Mouse (Mus musculus): Measurements from ENCODE around the gene Ttc8. TPM values are rescaled to one million over a fixed set of nuclear protein-coding genes. Genes with fewer than 3 reads are reported as not detected.
A peak's percentile ranks its signal among the peaks of the same experiment; 100 is the strongest.

The Ttc8 gene
- total and polyA plus RNA-seq, 3 experiments, result 4.5 to 6.8 (median 4.9) TPM

GRCm38 (mm10) chr12:98900341-98900880 is 20.0 kb upstream of the Ttc8 start:
- H3K36me3 ChIP-seq (replicated peaks in 1 of 2; ENCODE audit: control insufficient read depth in 1 of 2, insufficient read depth in 1 of 2, low read length in 1 of 2), result no peaks in the 10 kb centered on the region
- no peak for DNase-seq (ENCODE audit: extremely low read depth)
- dilution Hi-C loops (cut with MboI; ENCODE audit: extremely low pct_ligation_motif_present, extremely low pct_unique_long_range_greater_than_20kb, low sequenced_read_pairs), result no loop called here
- no peaks in the 10 kb centered on the region; the same call in 1 of the 2 replicates for H3K79me2 ChIP-seq (replicated peaks; ENCODE audit: control insufficient read depth, extremely low read depth, insufficient read depth, poor library complexity, severe bottlenecking)
- H3K4me3 ChIP-seq (replicated peaks in 1 of 3; ENCODE audit: low read depth in 2 of 3, low read length in 2 of 3, poor library complexity in 1 of 3), result peak overlapping the region; percentile 41 to 99 (median 71)
- no peaks in the 10 kb centered on the region for H3K4me1 ChIP-seq (ENCODE audit: control insufficient read depth in 1 of 2, insufficient read depth in 2 of 2)
- H3K9me3 ChIP-seq (replicated peaks; ENCODE audit: low read length), result no peaks in the 10 kb centered on the region
- in situ Hi-C loops (cut with MboI; ENCODE audit: low pct_ligation_motif_present, low pct_unique_long_range_greater_than_20kb, low sequenced_read_pairs), result no loop called here
- no peak overlapping the region for H3K27ac ChIP-seq (ENCODE audit: insufficient read depth, low read depth)
- peaks cover 11% of the 10 kb centered on the region for H3K27me3 ChIP-seq (replicated peaks)
- peak overlapping the region; percentile 87 for H3K4me2 ChIP-seq (ENCODE audit: insufficient read depth, low read depth, poor library complexity, severe bottlenecking)
- H3K9ac ChIP-seq (ENCODE audit: insufficient read depth, low read depth), result peak overlapping the region; percentile 72
- no peak for TF ChIP-seq MXI1 (IDR thresholded peaks at IDR 0.05; ENCODE audit: low read depth, low read length)
- no peak for TF ChIP-seq SIN3A (IDR thresholded peaks at IDR 0.05; ENCODE audit: low read length)
- TF ChIP-seq ELF1 (IDR thresholded peaks at IDR 0.05; ENCODE audit: low read depth, low read length), result no peak
- TF ChIP-seq JUN (IDR thresholded peaks at IDR 0.05; ENCODE audit: insufficient read depth, low read depth, low read length), result no peak
- TF ChIP-seq ZMIZ1 (IDR thresholded peaks at IDR 0.05; ENCODE audit: low read depth, low read length), result no peak
- TF ChIP-seq ZNF384 (IDR thresholded peaks at IDR 0.05; ENCODE audit: low read depth, low read length), result no peak

- H3K4me1 ChIP-seq (ENCODE audit: control insufficient read depth in 1 of 2, insufficient read depth in 2 of 2), result no peaks in the 10 kb centered on the region
- H3K79me2 ChIP-seq (replicated peaks; ENCODE audit: control insufficient read depth, extremely low read depth, insufficient read depth, poor library complexity, severe bottlenecking), result no peaks in the 10 kb centered on the region; the same call in 1 of the 2 replicates
- in situ Hi-C loops (cut with MboI; ENCODE audit: low pct_ligation_motif_present, low pct_unique_long_range_greater_than_20kb, low sequenced_read_pairs) (no loop called here), dilution Hi-C loops (cut with MboI; ENCODE audit: extremely low pct_ligation_motif_present, extremely low pct_unique_long_range_greater_than_20kb, low sequenced_read_pairs) (no loop called here)
- H3K27me3 ChIP-seq (replicated peaks), result peaks cover 11% of the 10 kb centered on the region
- peak; percentile 67 for DNase-seq (ENCODE audit: extremely low read depth)
- peak within 1 kb of the TSS; percentile 87 for H3K4me2 ChIP-seq (ENCODE audit: insufficient read depth, low read depth, poor library complexity, severe bottlenecking)
- TF ChIP-seq CTCF (conservative IDR thresholded peaks at IDR 0.05 in 1 of 2, IDR thresholded peaks at IDR 0.05 in 1 of 2; ENCODE audit: low read depth in 2 of 2, low read length in 2 of 2), result peak in 1 of 2 experiments; percentile 22; a peak in 2 of 4 replicates
- TF ChIP-seq HCFC1 (IDR thresholded peaks at IDR 0.05; ENCODE audit: low read depth, low read length), result no peak
- no peak for TF ChIP-seq SMC3 (IDR thresholded peaks at IDR 0.05; ENCODE audit: low read depth, low read length)
- no peak for TF ChIP-seq RAD21 (IDR thresholded peaks at IDR 0.05; ENCODE audit: low read depth, low read length)
- no peak for TF ChIP-seq RCOR1 (conservative IDR thresholded peaks at IDR 0.05; ENCODE audit: low read depth, low read length)
- TF ChIP-seq E2F4 (IDR thresholded peaks at IDR 0.05; ENCODE audit: insufficient replicate concordance, low read depth, low read length), result no peak
- peak; percentile 83; the same call in 1 of the 2 replicates for TF ChIP-seq UBTF (IDR thresholded peaks at IDR 0.05; ENCODE audit: low read depth, low read length)
- TF ChIP-seq MYC (IDR thresholded peaks at IDR 0.05; ENCODE audit: low read depth, low read length), result no peak
- TF ChIP-seq MAFK (IDR thresholded peaks at IDR 0.05; ENCODE audit: insufficient replicate concordance, low read length), result no peak
- no peak for TF ChIP-seq USF1 (IDR thresholded peaks at IDR 0.05; ENCODE audit: low read depth, low read length)
- TF ChIP-seq MAZ (IDR thresholded peaks at IDR 0.05; ENCODE audit: low read depth, low read length), result no peak
- peak; percentile 89 for TF ChIP-seq CHD2 (IDR thresholded peaks at IDR 0.05; ENCODE audit: low read length)
- TF ChIP-seq NRF1 (IDR thresholded peaks at IDR 0.05; ENCODE audit: low read depth, low read length), result no peak
- no peak for TF ChIP-seq ZC3H11A (IDR thresholded peaks at IDR 0.05; ENCODE audit: low read depth, low read length)
- TF ChIP-seq ELF1 (IDR thresholded peaks at IDR 0.05; ENCODE audit: low read depth, low read length), result 0 out of 2 replicates have a peak, but pooled peaks have one; percentile 10
- TF ChIP-seq ETS1 (conservative IDR thresholded peaks at IDR 0.05; ENCODE audit: low read depth, low read length), result no peak
- no peak for TF ChIP-seq PAX5 (IDR thresholded peaks at IDR 0.05; ENCODE audit: low read length)
- peak; percentile 61; the same call in 1 of the 2 replicates for TF ChIP-seq POLR2A (IDR thresholded peaks at IDR 0.05; ENCODE audit: low read depth, low read length)
- TF ChIP-seq TCF12 (IDR thresholded peaks at IDR 0.05; ENCODE audit: low read depth, low read length), result peak; percentile 32; the same call in 1 of the 2 replicates
- TF ChIP-seq MEF2A (IDR thresholded peaks at IDR 0.05; ENCODE audit: borderline replicate concordance, low read depth, low read length), result 0 out of 2 replicates have a peak, but pooled peaks have one; percentile 10
- peak within 1 kb of the TSS; percentile 72 for H3K9ac ChIP-seq (ENCODE audit: insufficient read depth, low read depth)
- peak within 1 kb of the TSS; percentile 41 to 99 (median 71) for H3K4me3 ChIP-seq (replicated peaks in 1 of 3; ENCODE audit: low read depth in 2 of 3, low read length in 2 of 3, poor library complexity in 1 of 3)
- H3K36me3 ChIP-seq (replicated peaks in 1 of 2; ENCODE audit: control insufficient read depth in 1 of 2, insufficient read depth in 1 of 2, low read length in 1 of 2), result no peaks in the 10 kb centered on the region
- H3K9me3 ChIP-seq (replicated peaks; ENCODE audit: low read length), result no peaks in the 10 kb centered on the region
- 0 out of 2 replicates have a peak within 1 kb of the TSS, but pooled peaks have one; percentile 16 for H3K27ac ChIP-seq (ENCODE audit: insufficient read depth, low read depth)
Observed at GRCm38 (mm10) chr12:98900881-98901801, 19.2 kb upstream of the Ttc8 start, which contains the start of gene Eml5. TSS of gene Eml5 (minus strand) at chr12:98901484.

Data from CH12.LX (cell line).